Mouse (Mus musculus) forebrain, embryonic 12.5 days (tissue): ENCODE measurements around the gene Gad1. TPM values are rescaled to one million over a fixed set of nuclear protein-coding genes. Genes with fewer than 3 reads are reported as not detected.

Source experiments
- ATAC-seq: fragments of 200-750 bp; cut with Nextera tagmentation; 2 replicates; pipeline ENCODE4 v1.8.0; 2017; ENCODE audit warnings: moderate TSS enrichment; ENCODE audit not compliant: low FRiP score
- H3K27ac ChIP-seq: fragments of 300-500 bp; sonication (generic); 2 replicates; pipeline ENCODE4 v1.5.1; 2016; ENCODE audit warnings: mild to moderate bottlenecking
- H3K27me3 ChIP-seq: fragments of 300-500 bp; sonication (generic); 2 replicates; pipeline ENCODE4 v1.6.1; 2016; ENCODE audit warnings: mild to moderate bottlenecking
- H3K36me3 ChIP-seq: fragments of 300-500 bp; sonication (generic); replicated peaks from 2 replicates; pipeline ENCODE4 v1.6.1; 2016; ENCODE audit warnings: mild to moderate bottlenecking
- H3K4me1 ChIP-seq: fragments of 300-500 bp; sonication (generic); 2 replicates; pipeline ENCODE4 v1.6.1; 2016
- H3K4me2 ChIP-seq: fragments of 300-500 bp; sonication (generic); 2 replicates; pipeline ENCODE4 v1.6.1; 2016; ENCODE audit warnings: mild to moderate bottlenecking, moderate library complexity
- H3K4me3 ChIP-seq: fragments of 300-500 bp; sonication (generic); replicated peaks from 2 replicates; pipeline ENCODE4 v1.5.1; 2016; ENCODE audit warnings: mild to moderate bottlenecking
- H3K9ac ChIP-seq: fragments of 300-500 bp; sonication (generic); 2 replicates; pipeline ENCODE4 v1.6.1; 2016; ENCODE audit warnings: mild to moderate bottlenecking
- H3K9me3 ChIP-seq: fragments of 300-500 bp; sonication (generic); 2 replicates; pipeline ENCODE4 v1.6.1; 2016
- WGBS: fragments of 180-500 bp; shearing (Covaris S2); methylation state at CpG from one replicate; pipeline ENCODE4 v1.1.7; 2016; 5-methylcytosine and 5-hydroxymethylcytosine counted together
- polyA plus RNA-seq: library from polyadenylated mRNA; unstranded; fragments of >200 nt; fragmentation: Nextera tagmentation; extraction: Ambion mirVana; gene quantifications from 2 replicates; pipeline ENCODE4 v1.2.1, GENCODE M21; 2016

Gene Gad1
- polyA plus RNA-seq, 1 experiment from 2014 or later, result 24.2 TPM

GRCm38 (mm10) chr2:70640968-70641367 lies 88.1 kb downstream of the Gad1 start:
- ATAC-seq, result no peak
- Histone ChIP-seq H3K4me3 (no peak overlapping the region), H3K36me3 (no peaks in the 10 kb centered on the region), H3K9me3 (no peaks in the 10 kb centered on the region), H3K4me1 (no peaks in the 10 kb centered on the region; the same call in 1 of the 2 replicates), H3K4me2 (no peak overlapping the region), H3K27ac (no peak overlapping the region), H3K9ac (no peak overlapping the region), H3K27me3 (no peaks in the 10 kb centered on the region)

- H3K4me3 ChIP-seq, result no peak overlapping the region
- H3K36me3 ChIP-seq, result no peaks in the 10 kb centered on the region
- no peak overlapping the region for H3K4me2 ChIP-seq
- WGBS, result 49% methylated on average over 16 of the region's 16 CpGs
- H3K9me3 ChIP-seq, result no peaks in the 10 kb centered on the region
- H3K27ac ChIP-seq, result 0 out of 2 replicates have a peak overlapping the region, but pooled peaks have one; percentile 2
- H3K4me1 ChIP-seq, result no peaks in the 10 kb centered on the region; the same call in 1 of the 2 replicates
- no peak overlapping the region for H3K9ac ChIP-seq
- no peak for ATAC-seq
- H3K27me3 ChIP-seq, result no peaks in the 10 kb centered on the region
Observed at GRCm38 (mm10) chr2:70642971-70643565, 90.2 kb downstream of the Gad1 start.

- no peak overlapping the region for H3K4me3 ChIP-seq
Observed at GRCm38 (mm10) chr2:70645266-70645780, 92.5 kb downstream of the Gad1 start.

GRCm38 (mm10) chr2:70647681-70648080 lies 94.8 kb downstream of the Gad1 start:
- Histone ChIP-seq H3K4me2 (no peak overlapping the region), H3K4me3 (no peak overlapping the region), H3K27ac (no peak overlapping the region), H3K9me3 (no peaks in the 10 kb centered on the region), H3K36me3 (no peaks in the 10 kb centered on the region), H3K4me1 (no peaks in the 10 kb centered on the region; the same call in 1 of the 2 replicates), H3K9ac (no peak overlapping the region), H3K27me3 (no peaks in the 10 kb centered on the region)
- no peak for ATAC-seq
- 60% methylated on average over 4 of the region's 4 CpGs for WGBS

More at GRCm38 (mm10) chr2:70645266-70645780, 92.5 kb downstream of the Gad1 start:
- no peaks in the 10 kb centered on the region; the same call in 1 of the 2 replicates for H3K4me1 ChIP-seq
- H3K9ac ChIP-seq, result no peak overlapping the region
- WGBS, result 72% methylated on average over 6 of the region's 6 CpGs
- no peaks in the 10 kb centered on the region for H3K9me3 ChIP-seq
- no peak for ATAC-seq
- H3K36me3 ChIP-seq, result no peaks in the 10 kb centered on the region
- no peak overlapping the region for H3K4me2 ChIP-seq
- no peak overlapping the region for H3K27ac ChIP-seq
- no peaks in the 10 kb centered on the region for H3K27me3 ChIP-seq

GRCm38 (mm10) chr2:70648271-70648670 lies 95.4 kb downstream of the Gad1 start:
- Histone ChIP-seq H3K27ac (no peak overlapping the region), H3K36me3 (no peaks in the 10 kb centered on the region), H3K9me3 (no peaks in the 10 kb centered on the region), H3K27me3 (no peaks in the 10 kb centered on the region), H3K9ac (no peak overlapping the region), H3K4me2 (no peak overlapping the region), H3K4me3 (no peak overlapping the region), H3K4me1 (no peaks in the 10 kb centered on the region; the same call in 1 of the 2 replicates)
- 91% methylated on average over 5 of the region's 5 CpGs for WGBS
- no peak for ATAC-seq

GRCm38 (mm10) chr2:70649471-70649870 lies 96.6 kb downstream of the Gad1 start:
- Histone ChIP-seq H3K4me2 (no peak overlapping the region), H3K4me3 (no peak overlapping the region), H3K9me3 (no peaks in the 10 kb centered on the region), H3K27me3 (no peaks in the 10 kb centered on the region), H3K9ac (no peak overlapping the region), H3K4me1 (no peaks in the 10 kb centered on the region), H3K36me3 (no peaks in the 10 kb centered on the region), H3K27ac (no peak overlapping the region)
- no peak for ATAC-seq
- 91% methylated on average over 4 of the region's 4 CpGs for WGBS

Other genes starting within 250 kb of the Gad1 start
- 9.1 and 13.6 TPM in 2 replicates for gene Sp5, start 78.1 kb upstream of the Gad1 start, polyA plus RNA-seq
- gene Erich2, start 44.3 kb upstream of the Gad1 start, polyA plus RNA-seq, result 1.3 and 1.4 TPM in 2 replicates
- gene Gorasp2, start 108.5 kb downstream of the Gad1 start, polyA plus RNA-seq, result 127 and 136 TPM in 2 replicates
- 3.9 and 4.4 TPM in 2 replicates for gene Gm26558, start 109.0 kb downstream of the Gad1 start, polyA plus RNA-seq